Mouse (Mus musculus) cerebellum, adult 9-10 months (tissue): Measurements from ENCODE around the gene H2-D1.
"Not testable (repeated sequence)": the region's sequence is repeated elsewhere in the genome, so short reads cannot be mapped to it uniquely, and the experiment has no call there.

Experiments
- DNase-seq: peaks from one replicate; pipeline ENCODE4 v3.0.0; 2022

Gene H2-D1

GRCm38 (mm10) chr17:35304921-35305320, 42.4 kb downstream of the H2-D1 start:
- DNase-seq = not testable (repeated sequence)
